Mouse (Mus musculus): Measurements from ENCODE around the gene Lats2. TPM values are rescaled to one million over a fixed set of nuclear protein-coding genes. Genes with fewer than 3 reads are reported as not detected.
A peak's percentile ranks its signal among the peaks of the same experiment; 100 is the strongest.

Lats2 gene
- polyA plus RNA-seq, 1 experiment, result 32.6 TPM

GRCm38 (mm10) chr14:57649501-57649900 is 108.7 kb downstream of the Lats2 start:
- TF ChIP-seq POLR2A (IDR thresholded peaks at IDR 0.05; ENCODE audit: borderline replicate concordance, insufficient read depth, low read length), result no peak
- peak; percentile 3; the same call in 1 of the 2 replicates for TF ChIP-seq CTCF (IDR thresholded peaks at IDR 0.05; ENCODE audit: borderline replicate concordance, insufficient read depth, low read depth, low read length)
- Histone ChIP-seq H3K4me1 (ENCODE audit: control insufficient read depth, insufficient read depth, low read length) (no peaks in the 10 kb centered on the region), H3K4me3 (replicated peaks; ENCODE audit: insufficient read depth, low read depth, low read length) (no peak overlapping the region), H3K27ac (ENCODE audit: insufficient read depth, low read length) (no peak overlapping the region), H3K27me3 (ENCODE audit: control insufficient read depth, insufficient read depth, low read length) (no peaks in the 10 kb centered on the region)
- no peak for DNase-seq

DNA sequence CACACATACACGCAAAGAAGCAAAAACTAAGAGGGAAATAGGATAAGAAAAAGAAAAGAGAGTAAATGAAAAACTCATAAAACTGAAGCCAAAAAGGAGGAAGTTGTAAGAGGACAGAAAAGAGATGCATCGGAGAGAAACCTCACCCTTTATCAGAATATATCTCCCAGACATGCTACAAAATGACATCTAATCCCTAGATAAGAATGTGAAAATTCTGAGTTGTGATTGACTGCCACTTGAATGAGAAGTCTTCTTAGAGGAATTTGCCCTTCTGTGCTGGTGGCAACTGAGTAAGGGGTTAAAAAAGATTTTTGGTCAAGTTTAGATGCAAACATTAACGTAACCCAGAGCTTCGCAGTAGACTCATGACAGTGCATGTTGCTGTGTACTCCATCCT is 112.0 kb downstream of the Lats2 start:
- no peak for TF ChIP-seq POLR2A (IDR thresholded peaks at IDR 0.05; ENCODE audit: borderline replicate concordance, insufficient read depth, low read length)
- TF ChIP-seq CTCF (IDR thresholded peaks at IDR 0.05; ENCODE audit: borderline replicate concordance, insufficient read depth, low read depth, low read length), result no peak

More for the DNA sequence above, 112.0 kb downstream of the Lats2 start:
- no peaks in the 10 kb centered on the region for H3K27me3 ChIP-seq (ENCODE audit: control insufficient read depth, insufficient read depth, low read length)
- H3K27ac ChIP-seq (ENCODE audit: insufficient read depth, low read length), result no peak overlapping the region
- H3K4me3 ChIP-seq (replicated peaks; ENCODE audit: insufficient read depth, low read depth, low read length), result no peak overlapping the region
- DNase-seq, result no peak
- 92% methylated on average over 4 of the region's 4 CpGs for WGBS
- no peaks in the 10 kb centered on the region for H3K4me1 ChIP-seq (ENCODE audit: control insufficient read depth, insufficient read depth, low read length)

Other genes starting within 250 kb of the Lats2 start
- 20.6 and 21.8 TPM in 2 replicates for gene Il17d, start 233.6 kb downstream of the Lats2 start, polyA plus RNA-seq (2012; rRNA removed)
- gene Eef1akmt1, start 186.8 kb downstream of the Lats2 start, polyA plus RNA-seq (2012; rRNA removed), result 52.5 and 52.9 TPM in 2 replicates
- gene Xpo4, start 93.0 kb downstream of the Lats2 start, polyA plus RNA-seq (2012; rRNA removed), result 9.1 and 10.6 TPM in 2 replicates
- gene Gm49361, start 12.3 kb downstream of the Lats2 start, polyA plus RNA-seq (2012; rRNA removed), result not detected in 2 replicates
- 25.0 and 25.5 TPM in 2 replicates for gene Sap18, start 39.8 kb upstream of the Lats2 start, polyA plus RNA-seq (2012; rRNA removed)
- 0.38 and 0.41 TPM in 2 replicates for gene Ska3, start 67.8 kb upstream of the Lats2 start, polyA plus RNA-seq (2012; rRNA removed)
- 65.6 and 69.5 TPM in 2 replicates for gene Mrpl57, start 67.8 kb upstream of the Lats2 start, polyA plus RNA-seq (2012; rRNA removed)
- 31.4 and 39.8 TPM in 2 replicates for gene Zdhhc20, start 131.9 kb upstream of the Lats2 start, polyA plus RNA-seq (2012; rRNA removed)
- gene Micu2, start 240.9 kb upstream of the Lats2 start, polyA plus RNA-seq (2012; rRNA removed), result 19.8 and 21.3 TPM in 2 replicates